Mouse (Mus musculus) lung, postnatal 0 days (tissue): ENCODE measurements at regions not wholly inside any gene's neighbourhood (a gene's known extent, or its start where the extent isn't known, plus 50 kb on each side); places are given as distances from the start of the nearest gene placed in this dataset.

Experiments used
- CTCF ChIP-seq: IDR thresholded peaks from 2 replicates; pipeline ENCODE4 v1.5.1; 2016; ENCODE audit warnings: antibody characterized with exemption, mild to moderate bottlenecking
- EP300 ChIP-seq: IDR thresholded peaks from 2 replicates; pipeline ENCODE4 v1.6.1; 2016; ENCODE audit warnings: antibody characterized with exemption, mild to moderate bottlenecking, control low read depth

DNA sequence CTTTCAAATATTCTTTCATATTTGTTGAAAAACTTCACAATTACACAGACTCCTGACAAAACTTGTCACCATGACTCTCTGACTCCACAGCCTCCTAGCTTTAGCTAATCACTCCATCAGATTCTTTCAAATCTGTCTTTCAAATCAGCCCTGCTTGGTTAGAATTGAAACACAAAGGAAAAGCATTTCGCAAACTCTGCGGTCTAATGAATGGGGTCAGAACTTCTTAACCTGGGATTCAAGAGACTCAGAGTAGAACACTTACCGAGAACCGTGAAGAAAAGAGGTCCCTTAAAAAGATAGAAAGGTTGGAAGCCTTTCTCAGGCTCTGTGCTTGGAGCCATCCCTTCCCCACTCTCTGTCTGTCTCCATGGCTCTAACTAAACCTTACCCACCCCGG, 148.9 kb upstream of the Atp1b1 start:
- TF ChIP-seq EP300 (no peak), CTCF (no peak)
